Mouse (Mus musculus): ENCODE measurements around the gene Camk2d. TPM values are rescaled to one million over a fixed set of nuclear protein-coding genes. Genes with fewer than 3 reads are reported as not detected.

Camk2d gene
- 49.0 TPM for polyA plus RNA-seq (2014; fragmentation: Illumina TruSeq; extraction: RNeasy Lipid Tissue Mini Kit (QIAGEN cat#74804); ENCODE audit: low read depth, low replicate concordance)

DNA sequence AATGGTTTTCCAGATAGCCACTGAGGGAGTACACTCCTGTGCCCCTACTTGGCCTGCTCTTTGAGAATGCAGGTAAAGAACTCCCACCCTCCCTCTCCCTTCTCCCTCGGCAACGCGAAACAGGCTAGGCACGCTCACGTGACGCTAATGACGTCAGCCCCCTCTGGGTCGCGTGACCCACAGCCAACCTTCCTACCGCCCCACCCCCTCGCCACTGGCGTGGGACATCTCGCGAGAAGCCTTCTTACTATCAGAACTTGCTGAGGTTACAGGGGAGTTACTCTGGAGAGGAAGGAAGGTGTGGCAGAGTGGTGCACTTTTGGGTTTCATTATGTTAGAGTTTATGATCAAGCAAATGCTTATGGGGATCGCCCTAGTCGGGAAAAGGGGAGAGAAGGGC lies at the start of gene Camk2d:
Camk2d (plus strand) TSS at position 217 of the 400 bp plus-strand sequence.

Other genes starting within 250 kb of the Camk2d start
- gene Arsj, start 232.6 kb upstream of the Camk2d start, polyA plus RNA-seq (2014; fragmentation: Illumina TruSeq; extraction: RNeasy Lipid Tissue Mini Kit (QIAGEN cat#74804); ENCODE audit: low read depth, low replicate concordance), result not detected